Mouse (Mus musculus) embryonic fibroblast, embryonic 13.5 days (primary cell): ENCODE measurements at regions not wholly inside any gene's neighbourhood (a gene's known extent, or its start where the extent isn't known, plus 50 kb on each side); places are given as distances from the start of the nearest gene placed in this dataset.

Experiments used
- H3K27ac ChIP-seq: 2 replicates; pipeline ENCODE4 v1.5.1; 2012; ENCODE audit warnings: low read length, control low read depth, inconsistent platforms; ENCODE audit not compliant: insufficient read depth
- H3K4me1 ChIP-seq: 2 replicates; pipeline ENCODE4 v1.6.1; 2011; ENCODE audit warnings: low read length; ENCODE audit not compliant: control insufficient read depth, insufficient read depth
- H3K4me3 ChIP-seq: 2 replicates; pipeline ENCODE4 v1.5.1; 2011; ENCODE audit warnings: mild to moderate bottlenecking, control low read depth, low read length; ENCODE audit not compliant: insufficient read depth
- CTCF ChIP-seq: IDR thresholded peaks from 2 replicates; pipeline ENCODE4 v1.5.1; 2011; ENCODE audit warnings: mild to moderate bottlenecking, control low read depth, low read length, moderate library complexity, borderline replicate concordance; ENCODE audit not compliant: insufficient read depth
- POLR2A ChIP-seq: IDR thresholded peaks from 2 replicates; pipeline ENCODE4 v1.6.1; 2011; ENCODE audit warnings: low read depth, mild to moderate bottlenecking, control low read depth, low read length, moderate library complexity

DNA sequence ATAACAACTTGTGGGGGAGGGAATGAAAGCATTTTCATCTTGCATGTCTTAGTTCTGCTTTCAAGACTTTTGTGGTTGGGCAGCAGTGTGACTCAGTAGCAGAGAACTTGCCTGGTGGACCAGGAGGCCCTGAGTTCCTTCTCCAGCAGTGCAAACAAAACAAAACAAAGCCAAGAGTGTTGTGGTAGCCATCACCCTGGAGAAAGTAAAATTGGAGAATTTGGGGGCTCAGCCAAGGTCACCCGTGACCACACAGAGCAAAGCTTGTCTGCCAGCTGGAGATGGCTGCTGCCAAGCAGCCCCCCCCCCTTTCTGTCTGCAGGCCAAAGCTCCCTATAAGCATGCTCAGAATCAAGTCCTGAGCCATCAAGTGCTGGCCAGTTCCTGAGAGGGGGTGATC is 279.2 kb downstream of the Bcor start:
- Histone ChIP-seq H3K4me1 (peaks cover 5% of the 10 kb centered on the region), H3K27ac (no peak overlapping the region), H3K4me3 (no peak overlapping the region)
- TF ChIP-seq POLR2A (no peak), CTCF (no peak)

GRCm38 (mm10) chrX:11883738-11884716 is 276.1 kb downstream of the Bcor start:
- H3K4me3 ChIP-seq: no peak overlapping the region
- no peak overlapping the region for H3K27ac ChIP-seq
- H3K4me1 ChIP-seq: peaks cover 5% of the 10 kb centered on the region
- TF ChIP-seq CTCF (no peak), POLR2A (no peak)

- no peak overlapping the region for H3K4me3 ChIP-seq
- H3K27ac ChIP-seq: no peak overlapping the region
- H3K4me1 ChIP-seq: 0 out of 2 replicates have a peak, but pooled peaks cover 2% of the 10 kb centered on the region
- TF ChIP-seq CTCF: no peak
- TF ChIP-seq POLR2A: no peak
Observed at GRCm38 (mm10) chrX:11892396-11892795, 267.8 kb downstream of the Bcor start.

GRCm38 (mm10) chrX:11893606-11894279 is 266.4 kb downstream of the Bcor start:
- Histone ChIP-seq H3K4me3 (no peak overlapping the region), H3K27ac (no peak overlapping the region), H3K4me1 (0 out of 2 replicates have a peak, but pooled peaks cover 2% of the 10 kb centered on the region)
- TF ChIP-seq CTCF (no peak), POLR2A (no peak)

DNA sequence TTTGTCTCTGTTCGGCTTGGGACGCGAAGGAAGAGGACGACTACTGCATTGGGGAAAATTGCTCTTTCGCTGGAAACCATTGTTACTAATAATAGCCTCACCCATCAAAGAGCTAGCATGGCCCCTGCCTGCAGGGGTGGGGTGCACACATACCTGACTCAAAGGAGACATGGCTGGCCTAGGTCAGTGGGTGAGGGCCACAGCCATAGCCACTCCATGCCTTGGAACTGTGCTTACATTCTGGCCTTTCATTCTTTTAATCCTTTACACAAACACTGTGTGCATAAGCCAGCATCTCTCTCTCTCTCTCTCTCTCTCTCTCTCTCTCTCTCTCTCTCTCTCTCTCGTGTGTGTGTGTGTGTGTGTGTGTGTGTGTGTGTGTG is 265.9 kb downstream of the Bcor start:
- Histone ChIP-seq H3K4me1 (0 out of 2 replicates have a peak, but pooled peaks cover 2% of the 10 kb centered on the region), H3K27ac (no peak overlapping the region), H3K4me3 (no peak overlapping the region)
- TF ChIP-seq CTCF: no peak
- TF ChIP-seq POLR2A: no peak

- no peak overlapping the region for H3K27ac ChIP-seq
- H3K4me1 ChIP-seq: 0 out of 2 replicates have a peak, but pooled peaks cover 2% of the 10 kb centered on the region
- H3K4me3 ChIP-seq: no peak overlapping the region
- TF ChIP-seq POLR2A: no peak
- no peak for TF ChIP-seq CTCF
Observed at GRCm38 (mm10) chrX:11895396-11895795, 264.8 kb downstream of the Bcor start.

DNA sequence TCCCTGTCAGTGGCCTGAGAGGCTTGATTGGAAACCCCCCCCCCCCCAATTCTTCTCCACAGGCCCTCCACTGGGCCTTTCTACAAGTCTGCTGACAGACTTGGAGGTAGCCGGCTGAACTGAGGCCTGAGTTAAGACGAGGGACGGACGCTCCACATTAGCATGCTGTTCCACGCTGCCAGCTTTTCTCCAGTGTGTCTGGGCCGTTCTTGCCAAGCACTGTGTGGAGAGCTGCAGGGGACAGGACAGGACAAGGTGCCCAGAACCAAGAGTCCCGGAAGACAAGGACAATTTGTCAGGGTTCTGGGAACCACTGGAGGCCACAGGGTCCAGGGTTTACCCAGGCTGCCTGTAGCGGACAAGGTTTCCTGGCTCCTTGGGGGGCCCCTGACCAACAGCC is 261.9 kb downstream of the Bcor start:
- Histone ChIP-seq H3K4me3 (no peak overlapping the region), H3K27ac (no peak overlapping the region), H3K4me1 (0 out of 2 replicates have a peak, but pooled peaks cover 2% of the 10 kb centered on the region)
- TF ChIP-seq CTCF (no peak), POLR2A (no peak)

GRCm38 (mm10) chrX:11899051-11899450 is 261.1 kb downstream of the Bcor start:
- Histone ChIP-seq H3K4me1 (0 out of 2 replicates have a peak, but pooled peaks cover 2% of the 10 kb centered on the region), H3K4me3 (no peak overlapping the region), H3K27ac (no peak overlapping the region)
- no peak for TF ChIP-seq POLR2A
- no peak for TF ChIP-seq CTCF

DNA sequence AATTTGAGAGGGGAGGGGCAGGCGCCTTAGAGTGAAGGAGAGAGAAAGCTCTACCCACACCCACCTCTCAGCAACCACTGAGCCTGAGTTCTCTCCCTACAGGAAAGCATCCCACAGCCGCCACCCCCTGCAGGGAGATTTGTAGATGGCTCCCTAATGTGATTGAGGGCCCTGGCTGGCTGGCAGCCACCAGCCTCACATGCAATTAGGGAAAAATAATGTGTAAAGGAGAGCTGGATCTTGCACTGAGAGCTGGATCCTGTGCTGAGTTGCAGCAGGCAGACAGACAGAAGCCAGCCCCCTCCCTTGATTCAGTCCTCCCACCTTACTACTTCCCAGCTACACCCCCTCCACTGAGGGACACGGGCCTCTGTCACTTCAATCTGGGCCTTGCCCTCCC is 260.2 kb downstream of the Bcor start:
- Histone ChIP-seq H3K27ac (no peak overlapping the region), H3K4me3 (no peak overlapping the region), H3K4me1 (0 out of 2 replicates have a peak, but pooled peaks cover 2% of the 10 kb centered on the region)
- no peak for TF ChIP-seq POLR2A

DNA sequence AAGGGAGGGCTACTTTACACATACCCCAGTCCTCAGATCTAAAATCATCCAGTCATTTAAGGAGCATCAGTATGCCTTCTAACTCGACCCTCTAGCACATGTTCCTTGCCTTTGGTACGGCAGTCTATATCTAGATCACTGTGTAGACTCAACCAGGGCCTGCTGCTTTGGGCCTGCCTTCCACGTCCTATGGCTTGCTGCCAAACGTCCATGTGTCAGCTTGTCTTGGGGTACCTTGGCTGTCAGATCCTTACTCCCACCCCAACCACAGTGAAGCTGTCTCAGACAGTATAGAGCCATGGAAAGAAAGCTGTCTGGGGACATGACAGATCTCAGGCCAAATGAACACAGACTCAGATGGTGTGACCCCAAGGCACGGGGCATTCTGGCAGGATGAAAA is 258.4 kb downstream of the Bcor start:
- H3K27ac ChIP-seq: no peak overlapping the region
- no peak overlapping the region for H3K4me3 ChIP-seq
- TF ChIP-seq CTCF (no peak), POLR2A (no peak)
- H3K4me1 ChIP-seq: no peaks in the 10 kb centered on the region
